Mouse (Mus musculus) embryonic stem cell, embryonic (primary cell): ENCODE results near the gene Clec3b.

Experiments
- CTCF ChIA-PET, 4 experiments: fragments of 300-600 bp in 2 of 4; fragments of 350-600 bp in 2 of 4; sonication (Branson Sonifier 250); formaldehyde crosslinking; loops; one replicate each; lab custom pipeline; 2022; ENCODE audit warnings: inconsistent platforms in 2 of 4; lab: Charles Lee
- POLR2A ChIA-PET, 4 experiments: fragments of 300-600 bp in 2 of 4; fragments of 350-600 bp in 2 of 4; sonication (Branson Sonifier 250); formaldehyde crosslinking; loops; one replicate each; lab custom pipeline; 2022; ENCODE audit warnings: antibody characterized with exemption in 4 of 4, inconsistent platforms in 1 of 4; lab: Charles Lee

Clec3b gene

GRCm38 (mm10) chr9:123180003-123180402 is 29.3 kb downstream of the Clec3b start:
- CTCF ChIA-PET, result interaction anchor here in 1 of 4 experiments (0.6 kb wide), 1 partner anchor 75 kb away, joined by 3 read pairs; no protein-coding TSS in a partner anchor
- POLR2A ChIA-PET, result no interaction called here

- POLR2A ChIA-PET, result no interaction called here
- CTCF ChIA-PET, result no interaction called here
Observed at GRCm38 (mm10) chr9:123183226-123183625, 32.5 kb downstream of the Clec3b start.

GRCm38 (mm10) chr9:123185546-123185945 is 34.8 kb downstream of the Clec3b start:
- ChIA-PET CTCF (no interaction called here), POLR2A (interaction anchor here in 1 of 4 experiments (0.6 kb wide), 1 partner anchor 750 kb away, joined by 3 read pairs; no protein-coding TSS in a partner anchor)

GRCm38 (mm10) chr9:123186151-123186550 is 35.4 kb downstream of the Clec3b start:
- ChIA-PET POLR2A (interaction anchor here in 1 of 4 experiments (0.6 to 1.3 kb wide), 2 partner anchors 14 to 751 kb away, joined by 3 read pairs; no protein-coding TSS in a partner anchor), CTCF (no interaction called here)

GRCm38 (mm10) chr9:123187589-123187988 is 36.8 kb downstream of the Clec3b start:
- CTCF ChIA-PET, result interaction anchor here in 1 of 4 experiments (0.7 kb wide), 1 partner anchor 551 kb away, joined by 6 read pairs; no protein-coding TSS in a partner anchor
- POLR2A ChIA-PET, result no interaction called here

- ChIA-PET POLR2A (no interaction called here), CTCF (no interaction called here)
Observed at GRCm38 (mm10) chr9:123188271-123188670, 37.5 kb downstream of the Clec3b start.

GRCm38 (mm10) chr9:123200116-123200515 is 49.4 kb downstream of the Clec3b start:
- ChIA-PET POLR2A (interaction anchor here in 1 of 4 experiments (1.0 kb wide), 1 partner anchor 13 kb away, joined by 3 read pairs; no protein-coding TSS in a partner anchor), CTCF (no interaction called here)

GRCm38 (mm10) chr9:123206526-123206925 is 55.8 kb downstream of the Clec3b start:
- ChIA-PET POLR2A (interaction anchor here in 2 of 4 experiments (1.0 to 1.4 kb wide), 2 partner anchors 8 to 9 kb away, joined by 5 to 6 read pairs; partner anchors contain the start of gene Cdcp1 (in 2 of the 2)), CTCF (interaction anchor here in 2 of 4 experiments (0.6 kb wide), 2 partner anchors 34 to 441 kb away, joined by 3 read pairs; no protein-coding TSS in a partner anchor)

- POLR2A ChIA-PET, result interaction anchor here in 1 of 4 experiments (1.4 kb wide), 1 partner anchor 8 kb away, joined by 5 read pairs; the partner anchor contains the start of gene Cdcp1
Observed at GRCm38 (mm10) chr9:123206948-123207347, 56.2 kb downstream of the Clec3b start.

More at GRCm38 (mm10) chr9:123206948-123207347, 56.2 kb downstream of the Clec3b start:
- CTCF ChIA-PET, result interaction anchor here in 1 of 4 experiments (0.6 kb wide), 1 partner anchor 441 kb away, joined by 3 read pairs; no protein-coding TSS in a partner anchor
